Mouse (Mus musculus) lung, postnatal 0 days (tissue): Measurements from ENCODE around the gene Cacna2d2. TPM values are rescaled to one million over a fixed set of nuclear protein-coding genes. Genes with fewer than 3 reads are reported as not detected.

Source experiments
- ATAC-seq: fragments of 200-750 bp; cut with Nextera tagmentation; 2 replicates; pipeline ENCODE4 v1.8.0; 2017; ENCODE audit warnings: moderate library complexity
- DNase-seq: peaks from one replicate; pipeline ENCODE4 v3.0.0-alpha.2; 2016; ENCODE audit warnings: low spot score
- H3K27ac ChIP-seq: fragments of 300-500 bp; sonication (generic); 2 replicates; pipeline ENCODE4 v1.5.1; 2014; ENCODE audit warnings: antibody characterized with exemption, mild to moderate bottlenecking, low read length, mixed read lengths
- H3K27me3 ChIP-seq: fragments of 300-500 bp; sonication (generic); replicated peaks from 2 replicates; pipeline ENCODE4 v1.6.1; 2014; ENCODE audit warnings: low read length, mixed read lengths; ENCODE audit not compliant: insufficient read depth
- H3K36me3 ChIP-seq: fragments of 300-500 bp; sonication (generic); 2 replicates; pipeline ENCODE4 v1.6.1; 2014; ENCODE audit warnings: low read length, mixed read lengths; ENCODE audit not compliant: insufficient read depth
- H3K4me1 ChIP-seq: fragments of 300-500 bp; sonication (generic); 2 replicates; pipeline ENCODE4 v1.6.1; 2014; ENCODE audit warnings: antibody characterized with exemption, low read depth, low read length, mixed read lengths; ENCODE audit not compliant: insufficient read depth
- H3K4me2 ChIP-seq: fragments of 300-500 bp; sonication (generic); replicated peaks from 2 replicates; pipeline ENCODE4 v1.6.1; 2014; ENCODE audit warnings: low read depth, mild to moderate bottlenecking, low read length, moderate library complexity, mixed read lengths
- H3K4me3 ChIP-seq: fragments of 300-500 bp; sonication (generic); 2 replicates; pipeline ENCODE4 v1.5.1; 2014; ENCODE audit warnings: low read depth, low read length
- H3K9ac ChIP-seq: fragments of 300-500 bp; sonication (generic); replicated peaks from 2 replicates; pipeline ENCODE4 v1.6.1; 2014; ENCODE audit warnings: low read depth, mild to moderate bottlenecking
- H3K9me3 ChIP-seq: fragments of 300-500 bp; sonication (generic); 2 replicates; pipeline ENCODE4 v1.6.1; 2016; ENCODE audit warnings: low read length, mixed read lengths
- CTCF ChIP-seq: IDR thresholded peaks from 2 replicates; pipeline ENCODE4 v1.5.1; 2016; ENCODE audit warnings: antibody characterized with exemption, mild to moderate bottlenecking
- EP300 ChIP-seq: IDR thresholded peaks from 2 replicates; pipeline ENCODE4 v1.6.1; 2016; ENCODE audit warnings: antibody characterized with exemption, mild to moderate bottlenecking, control low read depth
- WGBS: fragments of 180-500 bp; shearing (Covaris S2); extraction: QIAGEN DNeasy Blood & Tissue Kit; methylation state at CpG from one replicate; pipeline ENCODE4 v1.1.7; 2014; 5-methylcytosine and 5-hydroxymethylcytosine counted together
- polyA plus RNA-seq: library from polyadenylated mRNA; unstranded; fragments of >200 nt; fragmentation: Nextera tagmentation; extraction: Ambion mirVana; gene quantifications from 2 replicates; pipeline ENCODE4 v1.2.1, GENCODE M21; 2015

The Cacna2d2 gene
- polyA plus RNA-seq, 1 experiment from 2014 or later = 0.04 TPM

DNA sequence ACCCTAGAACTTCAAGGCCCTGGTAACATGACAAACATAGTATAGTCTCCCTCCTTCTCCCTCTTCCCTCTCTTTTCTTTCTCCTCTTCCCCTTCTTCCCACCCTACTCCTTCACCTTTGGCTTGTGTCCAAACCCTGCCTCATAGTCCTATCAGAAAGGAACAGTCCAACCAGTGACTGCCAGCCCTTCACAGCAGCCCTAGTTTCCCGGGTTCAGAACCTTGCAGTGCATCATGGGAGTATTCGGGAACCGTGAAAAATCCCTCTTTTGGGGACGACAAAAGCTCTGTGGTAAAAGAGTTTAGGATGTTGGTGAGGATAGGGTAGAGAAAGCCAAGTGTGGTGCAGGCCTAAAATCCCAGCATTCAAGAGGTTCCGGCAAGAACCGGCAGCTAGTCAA, 120.9 kb downstream of the Cacna2d2 start:
- no peak overlapping the region for H3K9ac ChIP-seq
- no peak overlapping the region for H3K4me2 ChIP-seq
- H3K9me3 ChIP-seq = no peaks in the 10 kb centered on the region
- TF ChIP-seq CTCF = no peak
- TF ChIP-seq EP300 = no peak
- H3K36me3 ChIP-seq = no peaks in the 10 kb centered on the region
- H3K4me1 ChIP-seq = no peaks in the 10 kb centered on the region; the same call in 1 of the 2 replicates
- no peak overlapping the region for H3K4me3 ChIP-seq
- H3K27ac ChIP-seq = no peak overlapping the region
- ATAC-seq = no peak
- WGBS = 61% methylated on average over 6 of the region's 6 CpGs
- DNase-seq = no peak
- H3K27me3 ChIP-seq = no peaks in the 10 kb centered on the region

DNA sequence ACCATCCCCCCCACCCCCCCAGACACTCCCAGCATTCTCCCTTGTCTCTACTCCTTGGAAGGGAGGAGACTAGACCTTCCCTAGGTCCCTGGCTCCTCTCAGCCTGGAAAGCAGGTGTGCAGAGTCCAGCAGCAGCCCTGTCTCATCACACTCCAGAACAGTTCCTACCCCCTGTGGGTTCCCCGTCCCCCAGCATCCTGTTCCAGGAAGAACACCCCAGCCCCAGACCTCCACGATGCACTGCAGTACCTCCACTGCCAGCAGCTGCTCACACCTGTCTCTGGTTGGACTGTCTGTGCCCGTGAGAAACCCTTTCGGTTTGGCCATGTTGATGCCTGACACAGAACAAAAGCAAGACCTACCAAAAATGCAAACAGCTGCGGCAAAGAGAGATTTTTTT, 121.8 kb downstream of the Cacna2d2 start:
- ATAC-seq (no peak), DNase-seq (no peak)
- Histone ChIP-seq H3K27me3 (peaks cover 1% of the 10 kb centered on the region; the same call in 1 of the 2 replicates), H3K4me3 (no peak overlapping the region), H3K4me2 (no peak overlapping the region), H3K27ac (no peak overlapping the region), H3K9ac (no peak overlapping the region), H3K4me1 (no peaks in the 10 kb centered on the region; the same call in 1 of the 2 replicates), H3K36me3 (no peaks in the 10 kb centered on the region), H3K9me3 (no peaks in the 10 kb centered on the region)
- no peak for TF ChIP-seq EP300
- 48% methylated on average over 5 of the region's 5 CpGs for WGBS

DNA sequence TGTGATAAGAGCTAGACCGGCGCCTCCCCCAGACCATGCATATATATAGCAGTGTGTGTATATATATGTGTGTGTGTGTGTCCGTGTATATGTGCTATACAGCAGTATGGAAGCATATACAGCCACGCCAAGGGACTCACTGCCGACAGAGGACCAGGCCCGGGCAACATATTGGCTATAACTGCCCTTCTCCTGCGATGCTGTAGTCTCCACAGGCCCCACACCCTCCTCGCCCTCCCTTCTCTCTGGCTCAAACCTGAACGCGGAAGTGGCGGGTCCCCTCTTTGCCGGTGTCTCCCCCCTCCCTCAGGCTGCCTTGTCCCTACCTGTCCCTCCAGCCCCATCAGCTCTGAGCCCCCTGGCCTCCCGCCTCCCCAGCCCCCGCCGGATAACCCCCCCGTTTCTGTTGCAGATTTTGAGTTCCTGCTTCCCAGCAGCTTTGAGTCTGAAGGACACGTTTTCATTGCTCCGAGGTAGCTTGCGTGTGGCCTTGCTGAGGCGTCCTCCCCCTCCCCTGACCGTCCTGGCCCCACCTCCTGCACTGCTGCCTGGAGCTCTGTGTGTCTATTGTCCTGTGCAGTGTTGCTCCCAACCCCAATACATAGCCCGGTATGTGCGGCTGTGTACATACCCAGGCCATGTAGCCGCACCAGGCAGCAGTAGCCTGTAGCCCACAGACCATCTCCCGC, 122.4 kb downstream of the Cacna2d2 start:
- Histone ChIP-seq H3K9ac (no peak overlapping the region), H3K4me3 (no peak overlapping the region), H3K36me3 (no peaks in the 10 kb centered on the region), H3K27me3 (peaks cover 8% of the 10 kb centered on the region), H3K4me1 (no peaks in the 10 kb centered on the region; the same call in 1 of the 2 replicates), H3K27ac (no peak overlapping the region), H3K9me3 (no peaks in the 10 kb centered on the region), H3K4me2 (peak overlapping the region; percentile 41)
- peak; percentile 28 for DNase-seq
- 21% methylated on average over 18 of the region's 25 CpGs for whole genome bisulfite sequencing
- TF ChIP-seq EP300 (no peak), CTCF (no peak)
- ATAC-seq = no peak

DNA sequence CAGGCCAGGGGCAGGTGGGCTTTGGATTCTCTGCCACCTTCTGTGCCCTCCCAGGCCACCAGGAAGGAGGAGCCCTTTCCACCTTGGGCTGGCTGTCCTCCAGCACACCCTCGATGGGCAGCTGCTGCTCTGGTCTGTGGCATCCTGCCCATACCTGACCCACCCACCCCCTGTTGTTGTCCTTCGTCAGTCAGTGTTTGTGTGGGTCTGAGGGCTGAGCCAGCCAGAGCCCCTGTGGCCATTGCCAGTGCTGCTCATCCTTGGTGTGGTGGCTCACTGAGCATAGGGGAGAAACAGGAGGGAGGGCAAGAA, 122.9 kb downstream of the Cacna2d2 start:
- Histone ChIP-seq H3K27ac (no peak overlapping the region), H3K4me3 (no peak overlapping the region), H3K4me2 (peak overlapping the region; percentile 41; the same call in 1 of the 2 replicates), H3K36me3 (no peaks in the 10 kb centered on the region), H3K9me3 (no peaks in the 10 kb centered on the region), H3K4me1 (peaks cover 4% of the 10 kb centered on the region; the same call in 1 of the 2 replicates), H3K9ac (no peak overlapping the region), H3K27me3 (peaks cover 12% of the 10 kb centered on the region)
- DNase-seq (no peak), ATAC-seq (no peak)
- WGBS = 17% methylated on average over 2 of the region's 2 CpGs
- no peak for TF ChIP-seq CTCF
- TF ChIP-seq EP300 = no peak

DNA sequence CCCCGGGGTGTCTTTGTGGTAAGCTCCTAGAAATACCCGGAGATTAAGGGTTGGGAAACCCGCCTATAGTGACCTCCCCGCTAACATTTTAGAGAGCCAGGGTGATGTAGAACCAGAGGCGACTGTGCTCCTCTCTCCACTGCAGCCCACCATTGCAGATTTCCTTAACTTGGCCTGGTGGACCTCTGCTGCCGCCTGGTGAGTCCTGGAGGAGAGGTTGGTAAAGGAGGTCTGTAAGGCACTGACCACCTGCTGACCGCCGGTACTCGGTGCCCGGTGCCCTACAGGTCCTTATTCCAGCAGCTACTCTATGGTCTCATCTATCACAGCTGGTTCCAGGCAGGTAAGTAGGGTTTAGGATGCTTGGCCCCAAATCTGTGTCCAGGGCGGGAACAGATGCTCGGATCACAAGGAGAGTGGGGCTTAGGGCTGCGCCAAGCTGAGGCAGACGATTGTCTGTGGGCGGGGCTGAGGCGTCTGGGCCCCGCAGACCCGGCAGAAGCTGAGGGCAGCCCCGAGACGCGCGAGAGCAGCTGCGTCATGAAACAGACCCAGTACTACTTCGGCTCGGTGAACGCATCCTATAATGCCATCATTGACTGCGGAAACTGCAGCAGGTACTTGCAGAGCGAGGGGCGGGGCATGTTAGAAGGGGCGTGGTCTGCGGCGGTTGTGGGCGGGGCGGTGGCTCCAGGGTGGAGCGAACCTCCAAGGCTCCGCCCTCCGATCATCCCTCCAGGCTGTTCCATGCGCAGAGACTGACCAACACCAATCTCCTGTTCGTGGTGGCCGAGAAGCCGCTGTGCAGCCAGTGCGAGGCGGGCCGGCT, 127.0 kb downstream of the Cacna2d2 start:
- WGBS = 6% methylated on average over 44 of the region's 44 CpGs
- peak; percentile 68 for DNase-seq

DNA sequence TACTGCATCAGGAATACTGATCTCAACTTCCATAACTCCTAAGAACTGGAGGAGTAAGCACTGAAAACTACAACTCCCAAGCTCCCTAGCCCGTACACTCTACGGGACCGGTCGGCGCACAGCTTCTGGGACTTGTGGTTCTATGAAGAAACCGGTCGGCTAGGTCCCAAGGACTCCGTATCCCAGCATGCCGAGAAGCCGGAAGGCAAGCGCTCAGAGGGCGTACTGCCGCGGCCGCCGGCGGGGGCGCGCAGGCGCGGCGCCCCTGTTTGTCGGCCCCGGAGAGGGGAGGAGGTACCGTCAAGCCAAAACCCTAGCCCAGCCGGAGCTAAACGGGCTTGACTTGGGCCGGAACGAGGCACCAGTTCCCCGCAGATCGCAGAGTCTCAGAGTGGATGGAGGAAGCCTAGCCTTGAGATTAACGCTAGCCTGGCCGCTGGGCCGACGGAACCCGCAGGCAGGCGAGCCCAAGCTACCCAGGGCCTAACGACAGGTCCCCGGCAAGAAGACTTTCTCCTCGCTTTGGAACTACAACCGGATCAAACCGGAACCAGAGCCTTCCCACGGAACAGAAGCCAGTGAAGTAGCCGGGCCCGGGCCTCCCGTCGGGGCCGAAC, 134.5 kb downstream of the Cacna2d2 start, which contains the start of gene Tmem115:
TSS of gene Tmem115 (plus strand) at position 155 of the 617 bp plus-strand sequence.
- Histone ChIP-seq H3K9me3 (no peaks in the 10 kb centered on the region), H3K4me1 (peaks cover 21% of the 10 kb centered on the region; the same call in 1 of the 2 replicates), H3K9ac (peak within 1 kb of the TSS; percentile 92), H3K27ac (peak within 1 kb of the TSS; percentile 86), H3K4me2 (peak within 1 kb of the TSS; percentile 95), H3K4me3 (peak within 1 kb of the TSS; percentile 83), H3K36me3 (peaks cover 12% of the 10 kb centered on the region), H3K27me3 (no peaks in the 10 kb centered on the region)
- peak; percentile 99 for DNase-seq
- TF ChIP-seq EP300 = no peak
- TF ChIP-seq CTCF = peak; percentile 43
- WGBS = 3% methylated on average over 48 of the region's 48 CpGs
- peak; percentile 100 for ATAC-seq

More for the DNA sequence above, 127.0 kb downstream of the Cacna2d2 start:
- Histone ChIP-seq H3K36me3 (no peaks in the 10 kb centered on the region), H3K27ac (no peak overlapping the region), H3K9ac (no peak overlapping the region), H3K9me3 (no peaks in the 10 kb centered on the region), H3K4me3 (peak overlapping the region; percentile 24), H3K4me1 (peaks cover 4% of the 10 kb centered on the region; the same call in 1 of the 2 replicates), H3K4me2 (peak overlapping the region; percentile 53), H3K27me3 (peaks cover 18% of the 10 kb centered on the region)
- TF ChIP-seq CTCF = no peak; the same call in 1 of the 2 replicates
- TF ChIP-seq EP300 = no peak
- peak; percentile 79 for ATAC-seq
